Mouse (Mus musculus): ENCODE data around the gene Spem1.

Spem1 gene

DNA sequence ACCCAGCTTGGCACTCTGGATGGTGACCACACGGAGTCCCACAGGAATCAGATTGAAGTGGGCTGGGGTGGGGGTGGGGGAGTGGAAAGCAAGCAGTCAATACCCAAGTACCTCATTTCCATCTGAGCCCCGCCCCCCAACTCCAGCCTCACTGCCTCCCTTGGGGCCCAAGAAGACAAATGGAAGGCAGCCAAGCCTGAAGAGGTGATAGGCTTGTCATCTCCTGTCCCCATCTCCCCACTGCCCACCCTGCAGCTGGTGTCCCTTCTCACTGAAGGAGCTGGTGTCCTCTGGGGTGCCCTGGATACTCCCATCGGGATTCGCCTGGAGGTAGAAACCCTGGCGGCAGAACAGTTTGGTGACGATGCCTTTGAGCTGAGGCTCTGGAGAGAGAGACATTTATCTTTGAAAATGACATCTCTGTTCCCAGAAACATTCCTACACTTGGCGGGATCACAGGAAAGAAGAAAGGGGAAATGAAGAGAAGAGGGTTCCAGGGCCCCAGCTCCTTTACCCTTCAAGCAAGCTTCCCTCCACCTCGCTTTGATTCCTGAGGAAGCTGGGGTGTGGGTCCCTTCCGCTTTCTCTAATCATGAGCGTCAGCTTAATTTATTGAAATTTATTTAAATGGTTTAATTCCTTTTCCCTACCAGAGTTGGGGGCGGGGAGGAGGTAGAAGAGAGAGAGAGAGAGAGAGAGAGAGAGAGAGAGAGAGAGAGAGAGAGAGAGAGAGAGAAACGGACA is 22.4 kb downstream of the Spem1 start:
- no peak for DNase-seq

DNA sequence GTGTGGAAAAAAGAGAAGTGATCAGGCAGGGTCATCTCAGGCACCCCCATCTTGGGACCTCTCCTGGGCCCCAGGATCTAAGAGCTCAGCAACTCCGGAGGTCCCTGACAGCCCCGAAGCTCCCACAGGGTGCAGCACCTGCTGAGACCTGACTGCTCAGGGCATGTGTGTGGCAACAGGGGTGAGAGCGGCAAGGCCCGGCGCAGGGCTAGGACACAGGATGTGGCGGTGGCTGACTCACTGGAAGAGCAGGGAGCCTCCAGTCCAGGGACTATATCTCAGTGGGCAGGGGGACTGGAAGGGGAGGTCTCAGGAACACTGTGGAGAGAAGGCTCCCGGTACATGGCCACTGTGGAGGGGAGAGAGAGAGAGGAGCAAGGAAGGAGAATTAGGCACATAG is 24.1 kb downstream of the Spem1 start:
- DNase-seq = no peak

DNA sequence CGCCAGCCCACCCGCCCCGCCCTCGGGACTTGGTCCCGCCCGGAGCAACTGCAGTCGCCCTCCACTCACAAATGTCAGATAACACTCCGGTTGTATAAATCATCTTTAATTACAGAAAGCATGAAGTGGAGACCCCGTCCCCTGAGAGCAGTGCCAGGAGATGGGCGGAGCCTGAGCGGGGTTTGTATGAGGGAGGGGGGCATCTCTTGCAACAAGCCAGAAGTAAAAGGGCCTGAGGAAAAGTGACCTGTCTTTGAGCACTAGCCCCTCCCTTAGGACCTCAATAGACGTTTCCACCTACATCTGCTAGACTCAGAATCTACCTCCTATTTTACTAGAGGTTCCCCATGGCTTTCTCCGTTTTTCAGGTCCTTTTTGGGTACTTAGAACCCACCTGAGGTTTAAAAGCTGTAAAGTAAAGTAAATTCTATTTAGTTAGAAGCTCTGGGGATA is 26.0 kb downstream of the Spem1 start:
- no peak for DNase-seq

DNA sequence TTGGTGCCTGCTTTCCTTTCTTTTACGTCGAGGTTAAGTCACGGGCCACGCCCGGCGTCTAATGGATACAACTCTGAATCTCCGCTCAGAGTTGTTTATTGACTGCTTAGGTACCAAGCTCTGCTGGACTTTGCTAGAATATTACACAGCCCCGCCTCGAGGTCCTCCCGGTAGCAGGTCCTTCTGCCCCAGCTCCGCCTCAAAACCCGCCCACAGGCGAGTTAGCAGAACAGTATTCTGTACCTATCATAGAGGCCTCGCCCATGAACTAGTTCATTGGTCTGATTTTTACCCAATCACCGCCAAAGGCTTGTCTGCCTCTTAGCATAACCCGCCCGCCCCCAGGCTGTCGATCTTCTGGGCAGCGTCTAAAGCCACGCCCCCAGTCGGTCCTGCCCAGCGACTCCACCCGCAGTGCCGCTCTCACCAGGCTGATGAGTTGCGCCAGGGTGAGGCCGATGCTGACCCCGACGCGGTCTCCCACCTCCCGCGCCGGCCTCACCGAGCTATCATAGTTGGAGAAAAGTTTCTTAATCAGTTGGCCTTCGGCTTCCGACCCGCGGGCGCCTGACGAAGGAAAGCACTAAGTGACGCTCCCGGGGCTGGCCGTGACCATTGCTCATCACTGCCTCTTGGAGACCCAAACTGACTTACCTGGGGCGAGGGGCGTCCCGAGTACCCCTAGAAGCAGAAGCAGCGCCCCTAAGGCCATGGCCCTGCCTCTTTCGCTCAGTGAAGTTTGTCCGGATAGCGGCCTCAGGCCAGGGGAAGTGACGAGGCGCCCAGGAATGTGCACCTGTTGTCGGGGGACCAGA is 26.6 kb downstream of the Spem1 start, which contains the start of gene Chrnb1:
Gene Chrnb1, minus strand, starts transcription at position 776 of the 815 bp plus-strand sequence.
- DNase-seq = peak; percentile 98 to 99

DNA sequence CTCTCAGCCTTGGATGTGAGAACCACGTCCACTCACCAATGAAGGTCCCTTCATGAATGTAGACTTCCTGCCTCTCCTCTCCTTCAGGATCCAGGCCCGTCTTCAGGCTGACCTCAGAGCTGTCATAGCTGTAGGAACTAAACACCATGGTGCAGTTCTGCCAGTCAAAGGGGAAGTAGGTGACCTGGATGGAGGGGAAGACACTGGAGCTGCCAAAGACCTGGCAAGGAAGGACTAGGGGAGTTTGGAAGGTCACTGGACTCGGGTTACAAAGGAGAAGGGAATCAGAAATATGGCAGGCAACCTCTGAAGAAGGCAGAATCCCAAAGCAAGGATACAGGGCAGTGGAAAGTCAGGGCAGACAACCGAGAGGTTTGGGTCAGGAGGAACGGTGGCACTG is 28.6 kb downstream of the Spem1 start:
- DNase-seq = no peak

DNA sequence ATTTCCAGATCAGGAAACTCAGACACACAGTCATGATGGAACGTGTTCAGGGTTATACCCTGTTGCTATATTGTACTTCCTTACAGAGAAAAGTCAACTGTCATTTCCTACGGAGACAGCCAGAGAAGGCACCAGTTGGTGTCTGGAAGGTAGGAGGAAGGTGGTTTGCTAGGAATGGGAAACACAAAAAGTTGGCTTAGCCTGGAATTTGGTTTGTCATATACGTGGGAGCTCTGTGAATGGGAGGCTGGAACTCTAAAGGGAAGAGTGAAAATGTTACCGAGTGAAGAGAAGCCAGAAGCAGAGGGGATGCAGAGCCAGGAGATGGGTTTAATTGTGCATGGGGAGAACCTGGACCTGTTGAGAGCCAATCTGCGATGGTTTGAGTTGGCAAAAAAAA is 30.6 kb downstream of the Spem1 start:
- DNase-seq = no peak

DNA sequence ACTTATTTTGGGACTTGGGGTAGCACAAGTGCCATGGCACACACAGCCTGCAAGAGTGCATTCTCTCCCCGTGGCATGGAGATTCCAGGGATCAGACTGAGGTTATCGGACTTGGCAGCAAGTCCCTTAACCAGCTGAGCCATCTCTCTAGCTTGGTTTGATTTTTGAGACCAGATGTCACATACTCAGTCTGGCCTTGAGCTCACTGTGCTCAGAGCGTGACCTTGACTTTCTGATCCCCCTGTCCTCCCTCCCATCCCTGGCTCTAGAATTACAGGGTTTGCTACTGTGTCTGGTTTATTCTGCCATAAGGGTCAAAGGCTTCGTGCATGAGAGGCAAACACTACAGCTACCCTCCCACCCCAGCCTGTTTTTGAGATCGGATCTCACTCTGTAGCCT is 32.5 kb downstream of the Spem1 start:
- DNase-seq = no peak

DNA sequence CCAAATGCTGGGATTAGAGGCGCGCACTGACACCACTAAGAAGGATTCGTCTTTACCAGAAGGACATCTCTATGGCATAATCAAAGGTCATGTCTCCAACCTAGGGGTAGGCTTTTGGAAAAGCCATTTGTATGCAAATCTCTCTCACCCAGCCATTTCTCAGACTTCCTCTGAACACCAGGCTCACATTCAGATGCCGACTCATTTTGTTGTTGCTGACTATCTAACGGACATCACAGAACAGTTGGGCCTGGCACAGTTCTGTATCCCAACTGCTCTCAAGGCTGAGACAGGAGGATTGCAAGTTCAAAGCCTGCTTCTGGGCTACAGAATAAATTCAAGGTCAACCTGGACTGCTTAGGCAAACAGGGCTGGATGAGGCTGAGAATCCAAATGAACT is 34.7 kb downstream of the Spem1 start:
- DNase-seq = no peak

DNA sequence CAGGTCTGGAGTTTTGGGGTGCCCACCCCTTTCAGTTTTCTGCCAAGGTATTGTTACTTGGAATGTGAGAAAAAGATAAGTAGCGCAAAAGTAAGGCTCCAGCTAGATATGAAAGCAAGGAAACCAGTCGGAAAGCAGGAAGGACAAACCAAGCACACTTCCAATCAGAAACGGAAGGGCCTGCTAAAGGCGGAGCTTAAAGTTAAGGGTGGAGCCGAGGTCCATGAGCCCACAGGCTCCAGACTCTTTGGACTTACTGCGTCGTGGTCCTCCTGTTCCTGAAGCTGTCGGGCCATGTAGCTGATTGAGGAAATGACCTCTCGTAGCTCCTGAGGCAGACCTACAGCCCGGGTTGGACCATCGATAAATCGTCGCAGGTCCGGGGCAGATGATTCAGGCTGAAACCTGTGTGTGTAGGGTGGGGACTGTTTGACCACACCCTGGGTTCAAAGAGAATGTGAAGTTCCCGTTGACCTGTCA is 37.1 kb downstream of the Spem1 start:
- DNase-seq = peak; percentile 55 to 63

DNA sequence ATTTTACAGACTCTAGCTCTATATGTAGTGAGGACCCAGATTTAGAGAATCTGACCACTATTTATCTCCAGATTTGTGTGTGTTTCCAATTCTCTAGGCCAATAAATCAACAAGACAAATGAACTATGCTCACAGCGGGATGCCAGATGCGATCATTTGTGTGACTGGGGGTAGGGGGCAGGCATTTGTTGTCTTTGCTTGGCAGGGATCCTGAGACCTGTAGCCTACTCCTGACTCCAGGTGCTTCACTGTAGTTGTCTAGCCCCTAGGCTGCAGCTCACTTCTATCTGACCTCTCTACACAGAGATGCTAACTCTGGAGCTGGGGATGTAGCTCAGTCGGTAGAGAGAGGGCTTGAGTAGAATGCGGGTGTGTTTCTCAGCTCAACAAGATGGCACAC is 40.2 kb downstream of the Spem1 start:
- DNase-seq = no peak

DNA sequence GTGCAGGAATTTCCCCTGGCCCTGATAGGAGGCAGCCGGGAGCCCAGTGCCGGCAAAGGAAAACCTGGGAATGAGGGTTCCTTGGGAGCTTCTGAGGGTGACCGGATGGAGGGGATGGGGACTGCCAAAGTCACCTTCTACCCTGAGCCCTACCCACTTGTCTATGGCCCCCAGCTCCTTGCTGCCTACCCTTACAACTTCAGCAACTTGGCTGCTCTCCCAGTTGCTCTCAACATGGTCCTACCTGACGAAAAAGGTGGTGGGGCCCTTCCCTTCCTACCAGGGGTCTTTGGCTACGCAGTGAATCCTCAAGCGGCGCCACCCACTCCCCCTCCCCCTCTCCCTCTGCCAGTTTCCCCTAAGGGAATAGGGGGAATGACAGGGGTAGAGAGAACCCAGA is 43.0 kb downstream of the Spem1 start:
- DNase-seq = no peak

DNA sequence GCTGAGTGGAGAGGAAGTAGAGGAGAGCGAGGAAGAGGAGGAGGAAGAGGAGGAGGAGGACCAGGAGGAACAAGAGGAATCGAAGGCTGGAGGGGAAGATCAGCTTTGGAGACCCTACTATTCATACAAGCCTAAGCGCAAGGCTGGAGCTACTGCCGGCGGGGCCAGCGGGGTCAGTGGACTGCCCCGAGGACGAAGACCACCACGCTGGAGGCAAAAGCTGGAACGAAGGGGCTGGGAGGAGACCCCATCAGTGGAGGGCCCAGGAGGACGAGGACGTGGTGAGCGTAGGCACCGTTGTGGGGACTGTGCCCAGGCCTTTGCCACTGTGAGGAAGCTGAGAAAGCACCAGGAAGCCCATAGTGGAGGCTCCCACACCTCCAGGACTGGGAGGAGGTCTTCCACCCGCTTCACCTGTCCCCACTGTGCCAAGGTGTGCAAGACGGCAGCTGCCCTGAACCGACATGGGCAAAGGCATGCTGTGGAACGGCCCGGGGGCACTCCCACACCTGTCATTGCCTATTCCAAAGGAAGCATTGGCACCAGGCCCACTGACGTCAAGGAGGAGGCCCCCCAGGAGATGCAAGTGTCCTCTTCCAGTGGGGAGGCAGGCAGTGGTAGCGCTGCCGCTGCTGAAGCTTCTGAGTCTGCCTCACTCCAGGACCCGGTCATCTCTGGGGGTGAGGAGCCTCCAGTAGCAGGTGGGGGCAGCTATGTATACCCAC is 43.6 kb downstream of the Spem1 start:
- DNase-seq = peak in 1 of 2 experiments; percentile 33

DNA sequence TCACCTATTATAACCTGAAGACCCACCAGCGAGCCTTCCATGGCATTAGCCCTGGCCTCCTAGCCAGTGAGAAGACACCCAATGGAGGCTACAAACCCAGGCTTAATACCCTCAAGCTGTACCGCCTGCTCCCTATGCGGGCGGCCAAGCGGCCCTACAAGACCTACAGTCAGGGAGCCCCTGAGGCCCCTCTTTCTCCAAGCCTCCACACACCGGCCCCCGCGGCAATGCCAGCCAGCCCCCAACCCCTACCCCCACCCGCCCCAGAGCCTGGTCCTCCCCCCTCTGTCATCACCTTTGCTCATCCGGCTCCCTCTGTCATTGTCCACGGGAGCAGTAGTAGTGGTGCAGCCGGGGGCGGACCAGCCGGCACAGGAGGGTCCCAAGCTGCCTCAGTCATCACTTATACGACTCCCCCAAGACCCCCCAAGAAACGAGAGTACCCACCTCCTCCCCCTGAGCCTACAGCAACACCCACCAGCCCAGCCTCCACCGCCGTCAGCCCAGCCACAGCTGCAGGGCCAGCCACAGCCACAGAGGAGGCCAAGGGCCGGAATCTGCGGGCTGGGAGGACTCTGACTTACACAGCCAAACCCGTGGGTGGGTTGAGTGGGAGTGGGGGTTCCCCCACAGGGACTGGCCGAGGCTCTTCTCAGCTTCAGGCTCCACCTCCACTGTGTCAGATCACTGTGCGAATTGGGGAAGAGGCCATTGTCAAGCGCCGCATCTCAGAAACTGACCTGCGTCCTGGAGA is 44.3 kb downstream of the Spem1 start:
- DNase-seq = no peak

DNA sequence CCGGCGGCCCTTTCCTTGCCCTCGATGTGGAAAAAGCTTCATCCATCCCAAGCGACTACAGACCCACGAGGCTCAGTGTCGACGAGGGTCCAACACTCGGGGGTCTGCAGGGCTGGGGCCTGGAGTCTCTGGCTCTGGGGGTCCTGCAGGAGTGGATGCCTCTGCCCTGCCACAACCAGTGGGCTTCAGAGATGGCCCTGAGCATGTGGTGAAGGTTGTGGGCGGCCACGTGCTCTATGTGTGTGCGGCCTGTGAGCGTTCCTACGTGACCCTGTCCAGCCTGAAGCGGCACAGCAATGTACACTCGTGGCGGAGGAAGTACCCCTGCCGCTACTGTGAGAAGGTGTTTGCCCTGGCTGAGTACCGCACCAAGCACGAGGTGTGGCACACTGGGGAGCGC is 45.5 kb downstream of the Spem1 start:
- no peak for DNase-seq

DNA sequence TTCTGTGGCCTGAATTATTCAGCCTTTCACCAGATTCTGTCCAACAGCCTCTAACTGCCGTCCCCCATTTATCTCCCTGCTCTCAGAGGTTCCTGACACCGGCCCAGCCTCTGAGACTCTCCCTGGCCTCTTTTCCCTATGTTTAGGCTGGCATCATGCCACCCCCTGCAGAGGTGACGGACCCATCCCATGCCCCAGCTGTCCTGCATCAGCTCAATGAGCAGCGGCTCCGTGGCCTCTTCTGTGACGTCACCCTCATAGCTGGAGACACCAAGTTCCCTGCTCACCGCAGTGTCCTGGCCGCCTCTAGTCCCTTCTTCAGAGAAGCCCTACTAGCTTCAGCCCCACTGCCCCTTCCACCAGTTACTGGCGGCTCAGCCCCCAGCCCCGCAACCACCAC is 46.3 kb downstream of the Spem1 start:
- no peak for DNase-seq

DNA sequence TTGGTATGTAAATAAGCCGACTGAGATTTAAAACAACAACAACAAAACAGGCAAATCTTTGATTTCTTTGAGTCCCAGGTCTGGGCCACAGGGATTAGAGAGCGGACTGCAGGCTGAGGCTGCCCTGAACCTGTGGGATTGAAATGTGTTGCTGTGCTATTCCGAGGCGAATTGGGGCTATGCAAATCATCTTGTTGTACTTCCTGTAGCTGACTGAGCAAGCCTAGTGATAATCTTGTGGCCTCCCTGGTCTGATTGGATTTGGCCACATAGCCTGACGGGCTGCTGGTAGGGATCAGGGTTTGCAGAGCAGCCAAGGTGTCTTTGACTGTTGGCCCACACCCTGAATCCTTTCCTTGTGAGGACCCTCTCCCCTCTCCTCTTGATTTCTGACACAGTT is 47.0 kb downstream of the Spem1 start:
- no peak for DNase-seq
